Mouse (Mus musculus) liver, embryonic 14.5 days (tissue): ENCODE data around the gene Klhl3. TPM values are rescaled to one million over a fixed set of nuclear protein-coding genes. Genes with fewer than 3 reads are reported as not detected.

ENCODE experiments used
- ATAC-seq: fragments of 200-750 bp; cut with Nextera tagmentation; 2 replicates; pipeline ENCODE4 v1.8.0; 2017; ENCODE audit warnings: moderate number of reproducible peaks, mild to moderate bottlenecking, moderate library complexity; ENCODE audit not compliant: insufficient read depth
- DNase-seq, 3 experiments: peaks; one replicate each; pipeline ENCODE4 v3.0.0-alpha.2; 2012 to 2013; ENCODE audit warnings: low read depth in 3 of 3, low spot score in 3 of 3
- H3K27ac ChIP-seq: fragments of 300-500 bp; sonication (generic); 2 replicates; pipeline ENCODE4 v1.5.1; 2014; ENCODE audit warnings: moderate library complexity, mild to moderate bottlenecking, control low read depth, inconsistent platforms
- H3K27me3 ChIP-seq: fragments of 300-500 bp; sonication (generic); 2 replicates; pipeline ENCODE4 v1.6.1; 2014; ENCODE audit warnings: mild to moderate bottlenecking, low read length, moderate library complexity; ENCODE audit not compliant: control insufficient read depth, insufficient read depth
- H3K36me3 ChIP-seq: fragments of 300-500 bp; sonication (generic); replicated peaks from 2 replicates; pipeline ENCODE4 v1.6.1; 2014; ENCODE audit warnings: low read depth; ENCODE audit not compliant: control insufficient read depth, insufficient read depth
- H3K4me1 ChIP-seq, 2 experiments: fragments of 200-500 bp in 1 of 2; fragments of 300-500 bp in 1 of 2; sonication (generic) in 1 of 2; replicated peaks; 2 replicates each; pipeline ENCODE4 v1.6.1; 2012 to 2014; ENCODE audit warnings: antibody characterized with exemption in 1 of 2, inconsistent platforms in 1 of 2, low read length in 1 of 2; ENCODE audit not compliant: control insufficient read depth in 2 of 2, insufficient read depth in 2 of 2
- H3K4me2 ChIP-seq: fragments of 300-500 bp; sonication (generic); 2 replicates; pipeline ENCODE4 v1.6.1; 2014; ENCODE audit warnings: low read depth, mild to moderate bottlenecking, control low read depth, moderate library complexity
- H3K4me3 ChIP-seq, 2 experiments: fragments of 200-500 bp in 1 of 2; fragments of 300-500 bp in 1 of 2; sonication (generic) in 1 of 2; 2 replicates each; pipeline ENCODE4 v1.5.1; 2012 to 2014; ENCODE audit warnings: low read depth in 2 of 2, low read length in 2 of 2, mild to moderate bottlenecking in 2 of 2, control low read depth in 1 of 2, inconsistent platforms in 1 of 2, moderate library complexity in 1 of 2; ENCODE audit not compliant: insufficient read depth in 1 of 2
- H3K9ac ChIP-seq: fragments of 300-500 bp; sonication (generic); replicated peaks from 2 replicates; pipeline ENCODE4 v1.6.1; 2014; ENCODE audit warnings: mild to moderate bottlenecking, control low read depth, moderate library complexity
- H3K9me3 ChIP-seq: fragments of 300-500 bp; sonication (generic); 2 replicates; pipeline ENCODE4 v1.6.1; 2016; ENCODE audit warnings: low read length, mixed read lengths; ENCODE audit not compliant: control insufficient read depth
- CTCF ChIP-seq: IDR thresholded peaks from 2 replicates; pipeline ENCODE4 v1.5.1; 2016; ENCODE audit warnings: antibody characterized with exemption, low read depth, control low read depth
- EP300 ChIP-seq: IDR thresholded peaks from 2 replicates; pipeline ENCODE4 v1.6.1; 2016; ENCODE audit warnings: antibody characterized with exemption, low read depth
- WGBS: fragments of 180-500 bp; shearing (Covaris S2); extraction: QIAGEN DNeasy Blood & Tissue Kit; methylation state at CpG from one replicate; pipeline ENCODE4 v1.1.7; 2014; ENCODE audit not compliant: insufficient replicate concordance; 5-methylcytosine and 5-hydroxymethylcytosine counted together
- polyA plus RNA-seq, 2 experiments: library from polyadenylated mRNA; depleted of rRNA in 1 of 2; stranded (reverse) in 1 of 2; unstranded in 1 of 2; fragments of >200 nt; fragmentation: Nextera tagmentation in 1 of 2; extraction: Ambion mirVana in 1 of 2; gene quantifications; 2 replicates each; pipeline versions ENCODE4 v1.2.1 to v1.2.3; 2012 to 2014

Gene Klhl3
- polyA plus RNA-seq, 2 experiments, result 0.42 to 0.51 TPM

- no peak for TF ChIP-seq CTCF
- no peak for TF ChIP-seq EP300
- Histone ChIP-seq H3K4me2 (no peak overlapping the region), H3K4me3 (no peak overlapping the region), H3K27ac (no peak overlapping the region), H3K9me3 (no peaks in the 10 kb centered on the region), H3K4me1 (no peaks in the 10 kb centered on the region), H3K27me3 (no peaks in the 10 kb centered on the region), H3K9ac (no peak overlapping the region), H3K36me3 (no peaks in the 10 kb centered on the region)
- no peak for ATAC-seq
- 84% methylated on average over 3 of the region's 3 CpGs for WGBS
- no peak for DNase-seq
These were observed 111.6 kb downstream of the Klhl3 start for GRCm38 (mm10) chr13:58001792-58002191.

DNA sequence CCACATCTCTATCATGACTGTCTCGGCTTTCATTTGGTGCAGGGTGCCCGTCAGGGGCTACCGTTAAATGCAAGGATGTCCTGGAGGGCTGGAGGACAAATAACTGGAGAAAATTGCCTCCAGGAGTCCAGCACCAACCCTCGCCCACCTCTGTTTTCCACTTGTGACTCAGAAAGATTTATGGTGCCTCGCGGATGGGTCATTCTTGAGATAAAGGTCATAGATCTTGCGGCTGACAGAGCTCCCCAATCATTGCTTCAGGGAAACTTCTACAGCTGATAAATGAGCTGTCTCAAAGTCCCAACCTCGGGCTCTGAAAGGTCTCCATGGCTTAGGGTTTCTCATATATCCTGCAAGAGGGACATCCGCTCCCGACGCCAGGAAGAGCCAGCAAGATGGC is 116.9 kb downstream of the Klhl3 start:
- Histone ChIP-seq H3K4me1 (no peaks in the 10 kb centered on the region; a peak in 1 of 4 replicates), H3K27me3 (no peaks in the 10 kb centered on the region), H3K9me3 (no peaks in the 10 kb centered on the region), H3K4me2 (no peak overlapping the region), H3K36me3 (no peaks in the 10 kb centered on the region), H3K9ac (no peak overlapping the region), H3K27ac (no peak overlapping the region), H3K4me3 (no peak overlapping the region)
- TF ChIP-seq CTCF (no peak), EP300 (no peak)
- 46% methylated on average over 11 of the region's 11 CpGs for WGBS
- DNase-seq, result no peak
- ATAC-seq, result no peak

- H3K4me3 ChIP-seq, result no peak overlapping the region
- no peak for DNase-seq
- no peak overlapping the region for H3K27ac ChIP-seq
- no peaks in the 10 kb centered on the region for H3K9me3 ChIP-seq
- no peak for TF ChIP-seq EP300
- no peak for TF ChIP-seq CTCF
- H3K9ac ChIP-seq, result no peak overlapping the region
- H3K4me2 ChIP-seq, result no peak overlapping the region
- no peaks in the 10 kb centered on the region for H3K27me3 ChIP-seq
- H3K4me1 ChIP-seq, result no peaks in the 10 kb centered on the region; a peak in 1 of 4 replicates
- WGBS, result 17% methylated on average over 13 of the region's 13 CpGs
- H3K36me3 ChIP-seq, result no peaks in the 10 kb centered on the region
- no peak for ATAC-seq
These were observed 117.5 kb downstream of the Klhl3 start for GRCm38 (mm10) chr13:57995864-57996263.

DNA sequence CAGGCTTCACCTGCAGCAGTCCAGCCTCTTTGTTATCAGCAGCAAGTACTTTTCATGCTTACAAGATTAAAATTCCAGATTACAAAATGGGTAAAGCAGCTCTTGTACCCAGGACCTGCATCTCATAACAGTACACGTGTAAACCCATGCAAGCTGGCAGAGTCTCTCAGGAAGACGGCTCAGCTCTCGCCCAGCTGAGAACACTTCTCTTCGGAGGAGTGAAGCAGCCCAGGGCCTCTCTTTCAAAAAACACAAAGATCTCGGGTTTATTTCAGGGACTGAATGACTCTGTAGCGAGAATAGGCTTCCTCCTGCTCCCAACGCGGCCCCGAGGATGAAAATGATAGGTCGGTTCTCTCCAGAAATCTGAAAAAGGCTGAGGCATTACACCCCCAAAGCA is 128.8 kb downstream of the Klhl3 start:
- Histone ChIP-seq H3K9ac (no peak overlapping the region), H3K9me3 (no peaks in the 10 kb centered on the region), H3K27ac (no peak overlapping the region), H3K4me1 (peaks cover 0 to 5% of the 10 kb centered on the region in 2 experiments; a peak in 2 of 4 replicates), H3K4me3 (no peak overlapping the region), H3K4me2 (no peak overlapping the region), H3K36me3 (no peaks in the 10 kb centered on the region), H3K27me3 (no peaks in the 10 kb centered on the region)
- ATAC-seq (no peak), DNase-seq (no peak)
- 66% methylated on average over 10 of the region's 10 CpGs for WGBS
- TF ChIP-seq EP300, result no peak
- TF ChIP-seq CTCF, result no peak

DNA sequence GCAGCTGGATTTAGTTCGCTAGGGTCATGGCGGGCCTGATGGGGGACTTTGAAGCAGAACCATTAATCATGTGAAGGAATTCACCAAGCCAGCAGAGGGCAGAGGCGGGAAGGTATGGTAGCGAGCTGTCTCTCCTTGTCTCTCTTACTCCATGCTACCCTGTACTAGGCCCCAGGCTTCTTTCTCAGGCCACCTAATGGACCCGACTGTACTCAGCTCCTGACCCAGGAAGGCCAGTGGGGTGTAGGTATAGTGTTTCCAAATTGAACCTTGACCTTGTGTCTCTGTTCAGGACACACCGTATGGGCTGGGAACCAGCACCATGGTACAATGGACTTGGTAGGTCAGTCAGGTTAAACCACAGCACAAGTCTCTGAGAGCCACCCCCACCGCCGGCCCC is 129.2 kb downstream of the Klhl3 start:
- Histone ChIP-seq H3K9ac (no peak overlapping the region), H3K9me3 (no peaks in the 10 kb centered on the region), H3K4me1 (peaks cover 0 to 5% of the 10 kb centered on the region in 2 experiments; a peak in 2 of 4 replicates), H3K27ac (no peak overlapping the region), H3K27me3 (no peaks in the 10 kb centered on the region), H3K4me2 (no peak overlapping the region), H3K36me3 (no peaks in the 10 kb centered on the region), H3K4me3 (no peak overlapping the region)
- 46% methylated on average over 8 of the region's 8 CpGs for WGBS
- TF ChIP-seq CTCF (0 out of 2 replicates have a peak, but pooled peaks have one; percentile 2), EP300 (no peak)
- DNase-seq (no peak), ATAC-seq (no peak)

- no peak overlapping the region for H3K27ac ChIP-seq
- no peaks in the 10 kb centered on the region for H3K27me3 ChIP-seq
- H3K36me3 ChIP-seq, result no peaks in the 10 kb centered on the region
- no peak overlapping the region for H3K4me2 ChIP-seq
- H3K4me3 ChIP-seq, result no peak overlapping the region
- 37% methylated on average over 12 of the region's 12 CpGs for WGBS
- H3K9ac ChIP-seq, result no peak overlapping the region
- 0 out of 2 replicates have a peak, but pooled peaks have one; percentile 15 for ATAC-seq
- TF ChIP-seq EP300 (no peak), CTCF (no peak)
- H3K9me3 ChIP-seq, result no peaks in the 10 kb centered on the region
- H3K4me1 ChIP-seq, result peaks cover 0 to 5% of the 10 kb centered on the region in 2 experiments; a peak in 2 of 4 replicates
- peak in 1 of 3 experiments; percentile 2 for DNase-seq
These were observed 130.1 kb downstream of the Klhl3 start for GRCm38 (mm10) chr13:57983330-57983729.
